ENCODE assay signal across 13 mouse cellular contexts in the genomic region with DNA sequence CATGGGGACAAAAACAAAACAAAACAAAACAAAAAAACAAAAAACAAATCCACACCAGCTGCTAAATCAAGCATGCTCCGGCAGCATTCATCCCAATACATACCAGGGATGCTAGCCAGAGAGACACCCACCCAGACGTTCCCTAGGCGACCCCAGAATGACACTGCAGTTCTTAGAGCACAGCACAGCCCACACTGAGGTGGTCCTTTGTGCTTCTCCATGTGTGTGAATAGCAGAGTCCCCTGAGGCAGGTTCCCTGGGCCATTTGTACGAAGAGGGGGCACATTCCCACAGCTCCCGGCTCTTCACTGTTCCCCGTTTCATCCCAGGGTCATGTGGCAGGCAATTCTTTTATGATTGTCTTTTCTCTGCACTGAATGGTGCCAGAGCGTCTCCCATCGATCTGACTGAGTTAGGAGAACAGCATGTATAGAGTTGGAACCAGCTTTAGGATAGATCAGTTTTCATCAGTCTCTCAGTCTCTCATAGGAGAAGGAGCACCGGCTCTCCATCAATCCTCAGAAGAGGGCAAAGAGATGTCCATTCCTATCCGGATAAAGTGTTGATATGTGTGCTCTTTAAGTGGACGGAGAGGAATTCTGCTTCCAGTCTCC.
DNase-seq lines count a peak whose midpoint lies in the region; ATAC-seq and TF ChIP-seq lines count a peak whose summit lies in the region.
"Had no signal": no experiment of that assay in that cellular context is flagged by ENCODE, and none has a peak within 500 bp of the region (broad histone marks: within the 10 kb centered on the region; RNA-seq: fewer than 3 reads in every experiment).

No protein-coding gene starts in this region.

- no peaks in the 10 kb centered on the region for H3K36me3 ChIP-seq in embryonic facial prominence, embryonic 14.5 days (ENCODE audit: control insufficient read depth, insufficient read depth, low read length)
- H3K36me3 ChIP-seq in hindbrain, embryonic 13.5 days, result no peaks in the 10 kb centered on the region
- H3K36me3 ChIP-seq in midbrain, postnatal 0 days (ENCODE audit: insufficient read depth, low read length), result no peaks in the 10 kb centered on the region
- H3K36me3 ChIP-seq in heart, embryonic 11.5 days (ENCODE audit: control insufficient read depth, insufficient read depth, low read length), result no peaks in the 10 kb centered on the region
- H3K36me3 ChIP-seq: heart, embryonic 15.5 days; limb, embryonic 10.5 days had no signal

- H3K4me3 ChIP-seq in embryonic facial prominence, embryonic 14.5 days (ENCODE audit: low read depth, low read length), result no peak overlapping the region
- H3K4me3 ChIP-seq in hindbrain, embryonic 13.5 days, result no peak overlapping the region
- H3K4me3 ChIP-seq in midbrain, postnatal 0 days (ENCODE audit: low read depth, low read length), result no peak overlapping the region
- no peak overlapping the region for H3K4me3 ChIP-seq in heart, embryonic 11.5 days (ENCODE audit: low read depth, low read length)
- H3K4me3 ChIP-seq: erythroblast, embryonic 14.5 days; heart, embryonic 15.5 days; limb, embryonic 10.5 days had no signal

- H3K27me3 ChIP-seq in embryonic facial prominence, embryonic 14.5 days (replicated peaks; ENCODE audit: control insufficient read depth, insufficient read depth, low read length), result no peaks in the 10 kb centered on the region
- H3K27me3 ChIP-seq in hindbrain, embryonic 13.5 days, result no peaks in the 10 kb centered on the region
- H3K27me3 ChIP-seq in midbrain, postnatal 0 days (ENCODE audit: insufficient read depth, low read length), result no peaks in the 10 kb centered on the region
- no peaks in the 10 kb centered on the region for H3K27me3 ChIP-seq in heart, embryonic 11.5 days (ENCODE audit: control insufficient read depth, insufficient read depth, low read length)
- H3K27me3 ChIP-seq: heart, embryonic 15.5 days had no signal

- 33% methylated on average over 11 of the region's 11 CpGs for WGBS in embryonic facial prominence, embryonic 14.5 days
- WGBS in hindbrain, embryonic 13.5 days, result 16% methylated on average over 11 of the region's 11 CpGs
- 29% methylated on average over 11 of the region's 11 CpGs for WGBS in midbrain, postnatal 0 days
- 56% methylated on average over 11 of the region's 11 CpGs for whole genome bisulfite sequencing in heart, embryonic 11.5 days (ENCODE audit: insufficient replicate concordance)

- no peaks in the 10 kb centered on the region; the same call in 1 of the 2 replicates for H3K9me3 ChIP-seq in embryonic facial prominence, embryonic 14.5 days (ENCODE audit: control insufficient read depth, low read length)
- H3K9me3 ChIP-seq in hindbrain, embryonic 13.5 days, result no peaks in the 10 kb centered on the region
- H3K9me3 ChIP-seq in midbrain, postnatal 0 days (ENCODE audit: low read length), result no peaks in the 10 kb centered on the region
- H3K9me3 ChIP-seq in heart, embryonic 11.5 days (replicated peaks; ENCODE audit: control insufficient read depth, low read length), result no peaks in the 10 kb centered on the region
- H3K9me3 ChIP-seq: heart, embryonic 15.5 days; limb, embryonic 10.5 days had no signal

- H3K9ac ChIP-seq in embryonic facial prominence, embryonic 14.5 days (ENCODE audit: low read depth, low read length), result no peak overlapping the region
- no peak overlapping the region for H3K9ac ChIP-seq in hindbrain, embryonic 13.5 days
- H3K9ac ChIP-seq in midbrain, postnatal 0 days (replicated peaks; ENCODE audit: low read length, poor library complexity, severe bottlenecking), result no peak overlapping the region
- H3K9ac ChIP-seq in heart, embryonic 11.5 days (ENCODE audit: low read depth, low read length), result no peak overlapping the region
- H3K9ac ChIP-seq: heart, embryonic 15.5 days had no signal

- peaks cover 14% of the 10 kb centered on the region for H3K4me1 ChIP-seq in embryonic facial prominence, embryonic 14.5 days (ENCODE audit: control insufficient read depth, insufficient read depth, low read length)
- H3K4me1 ChIP-seq in hindbrain, embryonic 13.5 days (replicated peaks), result peaks cover 34% of the 10 kb centered on the region
- no peaks in the 10 kb centered on the region for H3K4me1 ChIP-seq in midbrain, postnatal 0 days (ENCODE audit: insufficient read depth, low read length)
- H3K4me1 ChIP-seq in heart, embryonic 11.5 days (ENCODE audit: control insufficient read depth, insufficient read depth, low read length), result no peaks in the 10 kb centered on the region
- H3K4me1 ChIP-seq: heart, embryonic 15.5 days had no signal

- 0 out of 2 replicates have a peak, but pooled peaks have one; percentile 33 for ATAC-seq in embryonic facial prominence, embryonic 14.5 days (ENCODE audit: low read depth)
- peak; percentile 67 for ATAC-seq in hindbrain, embryonic 13.5 days (ENCODE audit: low FRiP score)
- ATAC-seq in midbrain, postnatal 0 days (ENCODE audit: low FRiP score), result 0 out of 2 replicates have a peak, but pooled peaks have one; percentile 49
- no peak for ATAC-seq in heart, embryonic 11.5 days (replicated peaks; ENCODE audit: insufficient number of reproducible peaks, low FRiP score, low TSS enrichment)
- ATAC-seq: intestine, embryonic 16.5 days had no signal

- no peak for TF ChIP-seq CTCF in midbrain, postnatal 0 days (IDR thresholded peaks at IDR 0.05)

- H3K27ac ChIP-seq in embryonic facial prominence, embryonic 14.5 days (replicated peaks; ENCODE audit: low read depth, low read length), result no peak overlapping the region
- peak overlapping the region; percentile 87 for H3K27ac ChIP-seq in hindbrain, embryonic 13.5 days
- H3K27ac ChIP-seq in midbrain, postnatal 0 days (ENCODE audit: low read depth, low read length), result no peak overlapping the region
- H3K27ac ChIP-seq in heart, embryonic 11.5 days (ENCODE audit: low read depth, low read length), result no peak overlapping the region
- H3K27ac ChIP-seq: heart, embryonic 15.5 days; limb, embryonic 10.5 days had no signal

- DNase-seq in ZHBTc4 (ENCODE audit: low read depth, low spot score), result peak; percentile 7
- peak; percentile 13 for DNase-seq in embryonic facial prominence, embryonic 14.5 days (ENCODE audit: low spot score)
- DNase-seq in midbrain, postnatal 0 days (ENCODE audit: low spot score), result peak; percentile 19
- DNase-seq in cerebellum, adult 9-10 months, result no peak
- DNase-seq in heart, postnatal 4 days, result no peak
- no peak for DNase-seq in layer of hippocampus, adult 9-11 months
- DNase-seq: gastrocnemius, postnatal 10 days had no signal

- no peak overlapping the region for H3K4me2 ChIP-seq in embryonic facial prominence, embryonic 14.5 days (ENCODE audit: low read depth, low read length)
- H3K4me2 ChIP-seq in hindbrain, embryonic 13.5 days, result no peak overlapping the region
- H3K4me2 ChIP-seq in midbrain, postnatal 0 days (ENCODE audit: low read depth, low read length, poor library complexity, severe bottlenecking), result no peak overlapping the region
- no peak overlapping the region for H3K4me2 ChIP-seq in heart, embryonic 11.5 days
- H3K4me2 ChIP-seq: heart, embryonic 15.5 days had no signal

Comparison
In these comparisons a context has a peak if more than half of its experiments do, and no peak if none do; other contexts are left out.
1. DNase-seq: peak in ZHBTc4 (single experiment), embryonic facial prominence, embryonic 14.5 days (single experiment) and midbrain, postnatal 0 days (single experiment); none in cerebellum, adult 9-10 months (single experiment), heart, postnatal 4 days (single experiment) and layer of hippocampus, adult 9-11 months (single experiment).